Mouse (Mus musculus) heart, adult 2 months (tissue): ENCODE measurements around the gene Ccn1.
A peak's percentile ranks its signal among the peaks of the same experiment; 100 is the strongest.

Source experiments
- CTCF ChIP-seq: fragments of 200-600 bp; IDR thresholded peaks from 2 replicates; pipeline ENCODE4 v1.8.1; 2022; ENCODE audit warnings: antibody characterized with exemption, mild to moderate bottlenecking, moderate library complexity
- POLR2A ChIP-seq: fragments of 200-500 bp; IDR thresholded peaks from 2 replicates; pipeline ENCODE4 v1.6.1; 2011; ENCODE audit warnings: mild to moderate bottlenecking, low read depth, low read length, control low read depth; ENCODE audit not compliant: insufficient read depth

GRCm38 (mm10) chr3:145599059-145599458, 50.7 kb downstream of the Ccn1 start:
- TF ChIP-seq POLR2A (no peak), CTCF (peak; percentile 37)
